Mouse (Mus musculus): ENCODE measurements around the gene Tcirg1. TPM values are rescaled to one million over a fixed set of nuclear protein-coding genes. Genes with fewer than 3 reads are reported as not detected.

Gene Tcirg1
- polyA plus RNA-seq, 1 experiment from 2014 or later, result 13.3 TPM

DNA sequence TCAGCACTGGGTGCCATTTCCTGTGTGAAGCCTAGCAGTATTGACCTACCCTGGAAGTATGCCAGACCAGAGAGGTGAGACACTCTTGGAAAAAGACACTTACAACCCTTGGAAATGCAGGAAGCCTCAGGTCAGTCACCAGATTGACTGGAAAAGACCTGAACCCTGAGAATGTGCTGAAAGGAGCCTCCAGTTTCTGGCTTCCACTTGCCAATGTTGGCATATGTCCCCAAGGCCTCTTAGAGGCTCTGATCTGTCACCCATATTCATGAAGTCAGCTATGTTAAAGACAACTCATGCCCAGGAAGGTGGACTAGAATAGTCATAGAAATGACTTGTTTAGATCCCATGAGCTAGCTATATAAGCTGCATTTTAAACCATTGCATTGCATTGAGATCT, 35.5 kb downstream of the Tcirg1 start:
- DNase-seq (ENCODE audit: low spot score) (no peak), ATAC-seq (ENCODE audit: low FRiP score) (no peak)
- H3K27ac ChIP-seq, result no peak overlapping the region
- 0 out of 2 replicates have a peak, but pooled peaks cover 2% of the 10 kb centered on the region for H3K36me3 ChIP-seq (replicated peaks; ENCODE audit: control insufficient read depth, insufficient read depth)
- H3K4me1 ChIP-seq (replicated peaks; ENCODE audit: control insufficient read depth, insufficient read depth, low read length), result peaks cover 3% of the 10 kb centered on the region; the same call in 1 of the 2 replicates
- H3K4me2 ChIP-seq (replicated peaks), result no peak overlapping the region
- H3K27me3 ChIP-seq (ENCODE audit: control insufficient read depth, insufficient read depth, low read length), result no peaks in the 10 kb centered on the region
- no peaks in the 10 kb centered on the region for H3K9me3 ChIP-seq (ENCODE audit: control insufficient read depth, low read length)
- H3K9ac ChIP-seq, result no peak overlapping the region
- H3K4me3 ChIP-seq (replicated peaks; ENCODE audit: low read length), result no peak overlapping the region

DNA sequence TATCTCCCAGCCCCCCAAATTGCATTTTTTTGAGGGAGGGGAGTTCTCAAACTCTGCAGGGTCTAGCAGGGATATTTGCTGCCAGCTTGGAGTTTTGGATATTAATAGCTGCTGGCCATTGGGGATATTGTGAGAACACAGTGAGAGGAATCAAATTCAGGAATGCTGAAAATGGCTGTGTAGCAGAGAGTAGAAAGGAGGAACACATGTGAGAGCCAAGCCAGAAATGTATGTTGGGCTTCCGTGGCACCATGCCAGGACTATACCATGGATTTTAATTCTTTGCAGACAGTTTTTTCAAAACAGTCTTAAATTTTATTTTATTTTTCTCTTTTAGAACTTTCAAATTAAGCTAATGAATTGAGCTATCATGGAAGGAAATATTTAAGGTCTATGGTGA, 38.6 kb downstream of the Tcirg1 start:
- H3K4me1 ChIP-seq (replicated peaks; ENCODE audit: control insufficient read depth, insufficient read depth, low read length), result peaks cover 3% of the 10 kb centered on the region; the same call in 1 of the 2 replicates

DNA sequence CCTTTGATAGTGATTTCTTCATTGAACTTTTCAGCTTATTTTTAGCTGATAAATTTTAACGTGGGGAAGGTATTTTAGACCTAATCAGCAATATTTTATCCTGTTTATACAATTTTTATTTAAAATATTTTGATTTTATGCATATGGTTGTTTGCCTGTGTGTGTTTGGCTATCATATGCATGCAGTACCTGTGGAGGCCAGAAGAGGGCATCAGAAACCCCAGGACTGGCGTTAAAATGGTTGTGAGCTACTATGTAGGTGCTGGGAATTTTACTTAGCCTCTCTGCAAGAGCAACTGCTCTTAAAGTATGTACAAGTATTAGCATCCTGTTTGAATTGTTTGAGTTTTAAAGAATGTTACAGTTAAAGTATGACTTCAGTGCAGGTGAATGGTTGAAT, 42.0 kb downstream of the Tcirg1 start:
- H3K27me3 ChIP-seq (ENCODE audit: control insufficient read depth, insufficient read depth, low read length), result no peaks in the 10 kb centered on the region
- no peaks in the 10 kb centered on the region for H3K4me1 ChIP-seq (replicated peaks; ENCODE audit: control insufficient read depth, insufficient read depth, low read length)
- WGBS, result 89% methylated on average over 2 of the region's 2 CpGs
- ATAC-seq (ENCODE audit: low FRiP score), result no peak
- H3K4me2 ChIP-seq (replicated peaks), result no peak overlapping the region
- no peak for DNase-seq (ENCODE audit: low spot score)
- no peak overlapping the region for H3K9ac ChIP-seq
- peaks cover 16% of the 10 kb centered on the region; the same call in 1 of the 2 replicates for H3K36me3 ChIP-seq (replicated peaks; ENCODE audit: control insufficient read depth, insufficient read depth)
- H3K4me3 ChIP-seq (replicated peaks; ENCODE audit: low read length), result no peak overlapping the region
- no peak overlapping the region for H3K27ac ChIP-seq
- no peaks in the 10 kb centered on the region for H3K9me3 ChIP-seq (ENCODE audit: control insufficient read depth, low read length)

More for the DNA sequence above, 38.6 kb downstream of the Tcirg1 start:
- H3K36me3 ChIP-seq (replicated peaks; ENCODE audit: control insufficient read depth, insufficient read depth), result peaks cover 16% of the 10 kb centered on the region; the same call in 1 of the 2 replicates
- H3K27me3 ChIP-seq (ENCODE audit: control insufficient read depth, insufficient read depth, low read length), result no peaks in the 10 kb centered on the region
- DNase-seq (ENCODE audit: low spot score) (no peak), ATAC-seq (ENCODE audit: low FRiP score) (no peak)
- WGBS, result 87% methylated on average over 1 of the region's 1 CpGs
- H3K9me3 ChIP-seq (ENCODE audit: control insufficient read depth, low read length), result no peaks in the 10 kb centered on the region
- no peak overlapping the region for H3K27ac ChIP-seq
- no peak overlapping the region for H3K4me2 ChIP-seq (replicated peaks)
- no peak overlapping the region for H3K9ac ChIP-seq
- H3K4me3 ChIP-seq (replicated peaks; ENCODE audit: low read length), result no peak overlapping the region

DNA sequence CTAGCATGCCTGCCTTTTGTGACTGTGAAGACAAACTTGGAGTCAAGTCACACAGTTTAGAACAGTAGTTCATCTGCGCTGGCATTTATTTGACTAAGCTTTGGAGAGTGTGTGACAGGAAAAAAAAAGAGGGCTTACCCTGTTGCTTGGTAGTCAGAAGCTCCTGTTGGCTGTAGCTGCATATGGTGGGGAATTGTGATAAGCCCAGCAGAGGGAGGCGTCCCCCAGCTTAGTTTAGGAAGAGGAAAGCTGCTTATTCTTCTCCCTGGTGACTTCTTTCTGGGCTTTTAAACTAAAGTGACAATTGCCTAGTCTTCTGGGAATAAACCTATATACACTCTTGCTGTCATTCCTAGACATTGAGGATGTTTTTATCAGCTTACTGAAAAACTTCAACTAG, 44.2 kb downstream of the Tcirg1 start:
- H3K4me1 ChIP-seq (replicated peaks; ENCODE audit: control insufficient read depth, insufficient read depth, low read length), result no peaks in the 10 kb centered on the region
- 75% methylated on average over 2 of the region's 2 CpGs for WGBS

DNA sequence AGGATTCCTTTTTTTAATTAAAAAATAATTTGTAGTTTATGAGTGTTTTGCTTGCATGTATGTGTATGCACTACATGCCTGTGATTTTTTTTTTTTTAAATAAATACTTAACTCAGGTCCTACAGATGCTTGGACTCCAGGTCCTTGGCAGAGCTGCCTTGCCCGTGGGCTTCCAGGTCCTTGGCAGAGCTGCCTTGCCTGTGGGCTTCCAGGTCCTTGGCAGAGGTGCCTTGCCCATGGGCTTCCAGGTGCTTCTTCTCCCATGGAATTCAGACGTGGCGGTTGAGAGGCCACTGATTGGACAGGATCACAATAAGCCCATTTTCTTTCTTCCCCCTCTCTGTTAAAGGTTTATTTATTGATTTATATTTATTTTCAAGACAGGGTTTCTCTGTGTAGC, 49.7 kb downstream of the Tcirg1 start:
- DNase-seq (ENCODE audit: low spot score), result no peak

More for the DNA sequence above, 44.2 kb downstream of the Tcirg1 start:
- ATAC-seq (ENCODE audit: low FRiP score), result no peak
- H3K36me3 ChIP-seq (replicated peaks; ENCODE audit: control insufficient read depth, insufficient read depth), result peaks cover 16% of the 10 kb centered on the region; the same call in 1 of the 2 replicates
- no peak overlapping the region for H3K27ac ChIP-seq
- no peaks in the 10 kb centered on the region for H3K27me3 ChIP-seq (ENCODE audit: control insufficient read depth, insufficient read depth, low read length)
- no peak overlapping the region for H3K4me3 ChIP-seq (replicated peaks; ENCODE audit: low read length)
- no peak for DNase-seq (ENCODE audit: low spot score)
- no peaks in the 10 kb centered on the region for H3K9me3 ChIP-seq (ENCODE audit: control insufficient read depth, low read length)
- H3K9ac ChIP-seq, result no peak overlapping the region
- H3K4me2 ChIP-seq (replicated peaks), result no peak overlapping the region

DNA sequence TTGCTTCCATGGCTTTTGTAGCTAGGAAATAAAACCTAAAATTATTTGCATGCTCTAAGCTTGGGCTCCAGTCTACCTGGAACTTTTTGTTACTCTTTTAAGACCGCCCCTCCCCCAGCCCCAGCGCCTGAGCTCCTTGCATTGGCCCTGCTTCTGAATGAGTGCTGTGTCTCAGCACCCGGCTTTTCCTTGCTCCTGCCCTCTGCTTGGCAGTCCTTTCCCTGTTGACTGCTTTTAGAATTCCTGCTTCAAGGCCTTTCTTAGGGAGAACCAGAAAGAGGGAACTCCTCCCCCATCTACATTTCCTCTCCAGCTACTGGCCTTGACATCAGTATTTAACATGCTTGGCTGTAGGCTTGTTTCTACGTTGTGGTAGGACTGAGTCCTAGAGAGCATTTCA, 51.3 kb downstream of the Tcirg1 start:
- H3K4me3 ChIP-seq (replicated peaks; ENCODE audit: low read length), result no peak overlapping the region
- ATAC-seq (ENCODE audit: low FRiP score) (no peak), DNase-seq (ENCODE audit: low spot score) (no peak)
- no peaks in the 10 kb centered on the region for H3K36me3 ChIP-seq (replicated peaks; ENCODE audit: control insufficient read depth, insufficient read depth)
- WGBS, result 25% methylated on average over 4 of the region's 4 CpGs
- H3K27me3 ChIP-seq (ENCODE audit: control insufficient read depth, insufficient read depth, low read length), result no peaks in the 10 kb centered on the region
- 0 out of 2 replicates have a peak overlapping the region, but pooled peaks have one; percentile 39 for H3K27ac ChIP-seq
- H3K4me2 ChIP-seq (replicated peaks), result no peak overlapping the region
- no peak overlapping the region for H3K9ac ChIP-seq
- H3K4me1 ChIP-seq (replicated peaks; ENCODE audit: control insufficient read depth, insufficient read depth, low read length), result peaks cover 33% of the 10 kb centered on the region
- H3K9me3 ChIP-seq (ENCODE audit: control insufficient read depth, low read length), result no peaks in the 10 kb centered on the region

More for the DNA sequence above, 49.7 kb downstream of the Tcirg1 start:
- H3K36me3 ChIP-seq (replicated peaks; ENCODE audit: control insufficient read depth, insufficient read depth), result no peaks in the 10 kb centered on the region; the same call in 1 of the 2 replicates
- no peak for ATAC-seq (ENCODE audit: low FRiP score)
- H3K9me3 ChIP-seq (ENCODE audit: control insufficient read depth, low read length), result no peaks in the 10 kb centered on the region
- no peak overlapping the region for H3K9ac ChIP-seq
- H3K27ac ChIP-seq, result no peak overlapping the region
- H3K4me3 ChIP-seq (replicated peaks; ENCODE audit: low read length), result no peak overlapping the region
- no peak overlapping the region for H3K4me2 ChIP-seq (replicated peaks)
- WGBS, result 84% methylated on average over 3 of the region's 3 CpGs
- H3K27me3 ChIP-seq (ENCODE audit: control insufficient read depth, insufficient read depth, low read length), result no peaks in the 10 kb centered on the region
- peaks cover 33% of the 10 kb centered on the region for H3K4me1 ChIP-seq (replicated peaks; ENCODE audit: control insufficient read depth, insufficient read depth, low read length)

DNA sequence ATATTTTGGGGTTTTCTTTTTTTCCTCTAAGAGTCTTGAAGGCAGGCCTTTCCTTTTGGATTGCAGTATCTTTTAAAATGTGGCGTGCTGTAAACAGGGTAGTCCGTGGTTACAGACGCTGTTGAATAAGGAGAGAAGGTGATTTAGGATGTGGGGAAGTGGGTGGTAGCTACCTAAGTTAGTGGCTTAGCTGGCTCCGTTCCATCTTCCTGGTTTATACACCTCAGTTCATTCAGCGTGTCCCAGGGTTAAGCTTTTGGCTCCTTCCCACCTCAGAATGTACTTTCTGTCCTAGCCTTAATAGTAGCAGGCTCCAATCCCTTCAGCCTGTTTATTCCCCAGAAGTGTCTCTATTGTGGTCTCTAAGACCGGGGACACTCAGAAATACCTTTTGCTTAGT, 51.8 kb downstream of the Tcirg1 start:
- Histone ChIP-seq H3K36me3 (replicated peaks; ENCODE audit: control insufficient read depth, insufficient read depth) (no peaks in the 10 kb centered on the region), H3K4me3 (replicated peaks; ENCODE audit: low read length) (no peak overlapping the region), H3K27ac (peak overlapping the region; percentile 39; the same call in 1 of the 2 replicates), H3K4me2 (replicated peaks) (no peak overlapping the region), H3K27me3 (ENCODE audit: control insufficient read depth, insufficient read depth, low read length) (no peaks in the 10 kb centered on the region), H3K9me3 (ENCODE audit: control insufficient read depth, low read length) (no peaks in the 10 kb centered on the region), H3K9ac (no peak overlapping the region), H3K4me1 (replicated peaks; ENCODE audit: control insufficient read depth, insufficient read depth, low read length) (peaks cover 33% of the 10 kb centered on the region)
- ATAC-seq (ENCODE audit: low FRiP score) (no peak), DNase-seq (ENCODE audit: low spot score) (no peak)
- 67% methylated on average over 6 of the region's 6 CpGs for WGBS

DNA sequence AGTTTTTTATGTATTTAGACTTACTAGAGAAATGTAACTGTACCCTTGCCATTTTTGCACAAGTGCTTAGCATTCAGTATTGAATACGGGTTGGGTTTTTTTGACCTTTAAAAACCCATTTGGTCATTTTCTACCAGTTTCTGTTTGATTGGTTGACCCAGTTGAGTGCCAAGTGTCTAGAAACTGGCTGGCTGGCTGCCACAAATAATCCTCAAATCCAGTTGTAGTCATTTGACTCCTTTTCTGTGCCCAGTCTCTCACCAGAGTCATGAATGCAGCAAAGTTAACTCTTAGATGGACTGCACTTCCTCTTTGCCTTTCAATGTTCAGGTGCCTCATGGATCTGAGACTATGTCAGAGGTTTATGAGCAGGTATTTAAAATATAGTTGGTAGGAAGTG, 53.0 kb downstream of the Tcirg1 start:
- Histone ChIP-seq H3K9ac (no peak overlapping the region), H3K4me2 (replicated peaks) (peak overlapping the region; percentile 72), H3K4me3 (replicated peaks; ENCODE audit: low read length) (no peak overlapping the region), H3K9me3 (ENCODE audit: control insufficient read depth, low read length) (no peaks in the 10 kb centered on the region), H3K27me3 (ENCODE audit: control insufficient read depth, insufficient read depth, low read length) (no peaks in the 10 kb centered on the region), H3K36me3 (replicated peaks; ENCODE audit: control insufficient read depth, insufficient read depth) (no peaks in the 10 kb centered on the region), H3K4me1 (replicated peaks; ENCODE audit: control insufficient read depth, insufficient read depth, low read length) (peaks cover 33% of the 10 kb centered on the region), H3K27ac (no peak overlapping the region)
- DNase-seq (ENCODE audit: low spot score) (no peak), ATAC-seq (ENCODE audit: low FRiP score) (no peak)
- WGBS, result 88% methylated on average over 1 of the region's 1 CpGs

DNA sequence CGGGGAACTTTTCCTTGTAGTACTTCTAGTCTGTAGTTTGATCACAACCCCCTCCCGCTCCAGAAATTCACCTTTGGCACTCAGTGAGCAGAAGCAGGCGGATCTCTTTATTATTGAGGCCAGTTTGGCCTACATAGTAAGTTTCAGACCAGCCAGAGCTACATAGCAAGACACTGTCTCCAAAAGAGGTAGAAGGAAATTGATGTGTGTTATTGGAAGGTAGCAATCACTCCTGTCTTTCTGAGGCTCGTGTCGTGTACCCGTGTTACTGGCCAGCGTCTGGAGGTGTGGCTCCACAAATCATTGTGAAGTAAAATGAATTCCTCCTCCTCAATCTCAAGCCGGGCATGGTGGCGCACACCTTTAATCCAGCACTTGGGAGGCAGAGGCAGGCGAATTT, 53.8 kb downstream of the Tcirg1 start:
- peak overlapping the region; percentile 95 for H3K4me3 ChIP-seq (replicated peaks; ENCODE audit: low read length)
- ATAC-seq (ENCODE audit: low FRiP score) (no peak), DNase-seq (ENCODE audit: low spot score) (no peak)
- peak overlapping the region; percentile 72 for H3K4me2 ChIP-seq (replicated peaks)
- H3K36me3 ChIP-seq (replicated peaks; ENCODE audit: control insufficient read depth, insufficient read depth), result no peaks in the 10 kb centered on the region
- H3K4me1 ChIP-seq (replicated peaks; ENCODE audit: control insufficient read depth, insufficient read depth, low read length), result peaks cover 33% of the 10 kb centered on the region
- no peaks in the 10 kb centered on the region for H3K9me3 ChIP-seq (ENCODE audit: control insufficient read depth, low read length)
- no peak overlapping the region for H3K27ac ChIP-seq
- H3K9ac ChIP-seq, result no peak overlapping the region
- no peaks in the 10 kb centered on the region for H3K27me3 ChIP-seq (ENCODE audit: control insufficient read depth, insufficient read depth, low read length)
- 90% methylated on average over 10 of the region's 10 CpGs for WGBS

All from hindbrain, embryonic 14.5 days (tissue).